Mouse (Mus musculus) ES-E14 (cell line): ENCODE measurements around the gene Col24a1. TPM values are rescaled to one million over a fixed set of nuclear protein-coding genes. Genes with fewer than 3 reads are reported as not detected.

Experiments
- DNase-seq: peaks from one replicate; pipeline ENCODE4 v3.0.0-alpha.2; 2013; ENCODE audit warnings: low read depth, low spot score
- H3K27ac ChIP-seq: 2 replicates; pipeline ENCODE4 v1.5.1; 2012; ENCODE audit warnings: low read depth, mild to moderate bottlenecking, low read length, moderate library complexity, mixed read lengths; ENCODE audit not compliant: poor library complexity, insufficient read depth, severe bottlenecking
- H3K36me3 ChIP-seq: 2 replicates; pipeline ENCODE4 v1.6.1; 2012; ENCODE audit warnings: mild to moderate bottlenecking, low read length, moderate library complexity, mixed read lengths; ENCODE audit not compliant: control insufficient read depth, poor library complexity, insufficient read depth, severe bottlenecking
- H3K4me1 ChIP-seq, 2 experiments: fragments of 150-350 bp in 1 of 2; sonication (generic) in 1 of 2; 2 replicates each; pipeline ENCODE4 v1.6.1; 2012; ENCODE audit warnings: low read length in 2 of 2, mild to moderate bottlenecking in 1 of 2, mixed read lengths in 1 of 2; ENCODE audit not compliant: control insufficient read depth in 2 of 2, insufficient read depth in 2 of 2, poor library complexity in 1 of 2
- H3K4me3 ChIP-seq, 2 experiments: fragments of 150-350 bp in 1 of 2; sonication (generic) in 1 of 2; 2 replicates each; pipeline ENCODE4 v1.5.1; 2012; ENCODE audit warnings: low read length in 2 of 2, low read depth in 1 of 2, mild to moderate bottlenecking in 1 of 2, mixed read lengths in 1 of 2; ENCODE audit not compliant: insufficient read depth in 1 of 2, poor library complexity in 1 of 2, severe bottlenecking in 1 of 2
- H3K9ac ChIP-seq: 2 replicates; pipeline ENCODE4 v1.6.1; 2012; ENCODE audit warnings: low read depth, mild to moderate bottlenecking, low read length, mixed read lengths; ENCODE audit not compliant: poor library complexity, insufficient read depth, severe bottlenecking
- H3K9me3 ChIP-seq: fragments of 150-350 bp; sonication (generic); 2 replicates; pipeline ENCODE4 v1.6.1; 2012; ENCODE audit warnings: low read depth, mild to moderate bottlenecking, low read length; ENCODE audit not compliant: control insufficient read depth, insufficient read depth
- CHD2 ChIP-seq: IDR thresholded peaks from 2 replicates; pipeline ENCODE4 v1.6.1; 2014; ENCODE audit warnings: mild to moderate bottlenecking, low read depth, low read length, inconsistent platforms
- HCFC1 ChIP-seq: IDR thresholded peaks from 2 replicates; pipeline ENCODE4 v1.6.1; 2012; ENCODE audit warnings: low read length, inconsistent platforms, borderline replicate concordance; ENCODE audit not compliant: insufficient read depth
- MAFK ChIP-seq: IDR thresholded peaks from 2 replicates; pipeline ENCODE4 v1.6.1; 2014; ENCODE audit warnings: mild to moderate bottlenecking, low read depth, low read length, inconsistent platforms; ENCODE audit not compliant: insufficient read depth
- ZC3H11A ChIP-seq: IDR thresholded peaks from 2 replicates; pipeline ENCODE4 v1.6.1; 2012; ENCODE audit warnings: low read depth, mild to moderate bottlenecking, inconsistent platforms, low read length, borderline replicate concordance
- ZNF384 ChIP-seq: IDR thresholded peaks from 2 replicates; pipeline ENCODE4 v1.6.1; 2012; ENCODE audit warnings: low read depth, low read length, inconsistent platforms
- in situ Hi-C, 2 experiments: fragments of 600-800 bp; cut with MboI; formaldehyde crosslinking; loops; one replicate each; pipeline ENCODE4 v1.15.1; 2025; ENCODE audit warnings: low sequenced_read_pairs in 2 of 2, inconsistent platforms in 1 of 2; ENCODE audit not compliant: unreplicated experiment in 2 of 2
- total RNA-seq: library from RNA; depleted of rRNA; stranded (reverse); fragments of 300-350 nt; gene quantifications from 2 replicates; pipeline ENCODE4 v1.2.3, GENCODE M21; 2012

Col24a1 gene
- total RNA-seq, 1 experiment: 0.09 TPM

- H3K4me1 ChIP-seq: no peaks in the 10 kb centered on the region
- in situ Hi-C loops: no loop called here
- H3K9me3 ChIP-seq: no peaks in the 10 kb centered on the region
- no peak for TF ChIP-seq HCFC1
- TF ChIP-seq CHD2: no peak
- no peak for TF ChIP-seq ZNF384
- TF ChIP-seq ZC3H11A: no peak
- TF ChIP-seq MAFK: no peak
- H3K4me3 ChIP-seq: no peak overlapping the region
- H3K27ac ChIP-seq: no peak overlapping the region
- H3K9ac ChIP-seq: no peak overlapping the region
- H3K36me3 ChIP-seq: no peaks in the 10 kb centered on the region
- no peak for DNase-seq
These were observed 245.6 kb downstream of the Col24a1 start for GRCm38 (mm10) chr3:145537870-145538269.

GRCm38 (mm10) chr3:145548441-145549415 is 256.5 kb downstream of the Col24a1 start:
- no peaks in the 10 kb centered on the region for H3K9me3 ChIP-seq
- no peak overlapping the region for H3K9ac ChIP-seq
- no peaks in the 10 kb centered on the region for H3K36me3 ChIP-seq
- H3K4me1 ChIP-seq: no peaks in the 10 kb centered on the region
- TF ChIP-seq HCFC1 (no peak), CHD2 (no peak), ZC3H11A (no peak), MAFK (no peak), ZNF384 (no peak)
- DNase-seq: no peak
- no peak overlapping the region for H3K27ac ChIP-seq
- no peak overlapping the region for H3K4me3 ChIP-seq
- in situ Hi-C loops: no loop called here

- no peaks in the 10 kb centered on the region for H3K36me3 ChIP-seq
- in situ Hi-C loops: no loop called here
These were observed 257.9 kb downstream of the Col24a1 start for GRCm38 (mm10) chr3:145550216-145550615.

GRCm38 (mm10) chr3:145554388-145554787 is 262.1 kb downstream of the Col24a1 start:
- Histone ChIP-seq H3K9me3 (no peaks in the 10 kb centered on the region), H3K36me3 (no peaks in the 10 kb centered on the region), H3K4me3 (no peak overlapping the region), H3K4me1 (no peaks in the 10 kb centered on the region), H3K27ac (no peak overlapping the region), H3K9ac (no peak overlapping the region)
- in situ Hi-C loops: no loop called here
- TF ChIP-seq CHD2 (no peak), MAFK (no peak), ZC3H11A (no peak), HCFC1 (no peak), ZNF384 (peak; percentile 54; the same call in 1 of the 2 replicates)
- DNase-seq: no peak

More at GRCm38 (mm10) chr3:145550216-145550615, 257.9 kb downstream of the Col24a1 start:
- Histone ChIP-seq H3K9ac (no peak overlapping the region), H3K9me3 (no peaks in the 10 kb centered on the region), H3K27ac (no peak overlapping the region), H3K4me1 (no peaks in the 10 kb centered on the region), H3K4me3 (no peak overlapping the region)
- DNase-seq: no peak
- no peak for TF ChIP-seq CHD2
- no peak for TF ChIP-seq MAFK
- no peak for TF ChIP-seq ZC3H11A
- no peak for TF ChIP-seq HCFC1
- TF ChIP-seq ZNF384: no peak
